In genomic region chr17:62871928-62872327, GRCm38 (mm10) we compare ENCODE assay signal across 21 mouse cellular contexts. TPM values are rescaled to one million over a fixed set of nuclear protein-coding genes. Genes with fewer than 3 reads are reported as not detected.
A peak's percentile ranks its signal among the peaks of the same experiment; 100 is the strongest.
DNase-seq lines count a peak whose midpoint lies in the region; ATAC-seq lines count a peak whose summit lies in the region.
"Had no signal": no experiment of that assay in that cellular context is flagged by ENCODE, and none has a peak within 500 bp of the region (broad histone marks: within the 10 kb centered on the region; RNA-seq: fewer than 3 reads in every experiment).

No protein-coding gene starts in this region.

- 2% methylated on average over 3 of the region's 3 CpGs for WGBS in midbrain, embryonic 11.5 days

- H3K4me1 ChIP-seq in midbrain, embryonic 11.5 days (ENCODE audit: control insufficient read depth, insufficient read depth, low read length): peaks cover 32% of the 10 kb centered on the region
- H3K4me1 ChIP-seq: liver, embryonic 15.5 days had no signal

- no peaks in the 10 kb centered on the region for H3K9me3 ChIP-seq in midbrain, embryonic 11.5 days (ENCODE audit: control insufficient read depth, low read length)
- H3K9me3 ChIP-seq: embryonic facial prominence, embryonic 13.5 days; limb, embryonic 15.5 days; liver, embryonic 15.5 days had no signal

- peak overlapping the region; percentile 21 for H3K4me2 ChIP-seq in midbrain, embryonic 11.5 days
- H3K4me2 ChIP-seq: embryonic facial prominence, embryonic 13.5 days; heart, embryonic 11.5 days; limb, embryonic 15.5 days; liver, embryonic 15.5 days had no signal

- no peak overlapping the region for H3K27ac ChIP-seq in midbrain, embryonic 11.5 days (ENCODE audit: low read depth, low read length)
- H3K27ac ChIP-seq: embryonic facial prominence, embryonic 13.5 days; layer of hippocampus, adult 2 months; limb, embryonic 15.5 days; liver, embryonic 15.5 days; macrophage had no signal

- no peak for ATAC-seq in midbrain, embryonic 11.5 days (ENCODE audit: low FRiP score)

- no peaks in the 10 kb centered on the region for H3K36me3 ChIP-seq in midbrain, embryonic 11.5 days (ENCODE audit: control insufficient read depth, insufficient read depth, low read length)
- H3K36me3 ChIP-seq: embryonic facial prominence, embryonic 13.5 days; limb, embryonic 15.5 days; liver, embryonic 15.5 days had no signal

- H3K27me3 ChIP-seq in midbrain, embryonic 11.5 days (ENCODE audit: control insufficient read depth, insufficient read depth, low read length): peaks cover 9% of the 10 kb centered on the region
- H3K27me3 ChIP-seq: embryonic facial prominence, embryonic 13.5 days; limb, embryonic 15.5 days had no signal

- peak overlapping the region; percentile 17; the same call in 1 of the 2 replicates for H3K9ac ChIP-seq in midbrain, embryonic 11.5 days (ENCODE audit: low read length)
- H3K9ac ChIP-seq: embryonic facial prominence, embryonic 13.5 days; limb, embryonic 15.5 days; liver, embryonic 15.5 days had no signal

- no peak overlapping the region for H3K4me3 ChIP-seq in midbrain, embryonic 11.5 days (ENCODE audit: low read depth, low read length)
- H3K4me3 ChIP-seq: embryonic facial prominence, embryonic 13.5 days; layer of hippocampus, adult 2 months; limb, embryonic 15.5 days; liver, embryonic 15.5 days had no signal

- DNase-seq in heart, adult 11 months: peak; percentile 64
- DNase-seq in heart, adult 8-10 months (ENCODE audit: low spot score): no peak
- peak; percentile 41 for DNase-seq in embryo, embryonic 11 days
- DNase-seq in midbrain, embryonic 11.5 days (ENCODE audit: low spot score, missing footprints): no peak
- peak; percentile 67 for DNase-seq in retina, embryonic 14.5 days (ENCODE audit: low spot score)
- no peak for DNase-seq in gastrocnemius, postnatal 10 days
- no peak for DNase-seq in right cerebral cortex, postnatal 36 days (ENCODE audit: low spot score in 2 of 2)
- DNase-seq: B cell, adult 2 months; cerebellum, adult 18-20 months; cerebellum, postnatal 25 days; heart, postnatal 10 days; kidney, adult 2 months; kidney, postnatal 14 days; spleen, adult 18-20 months; thymus, postnatal 4 days had no signal

RNA-seq across cellular contexts. Expression of gene Efna5, which starts 9.2 kb away (rescaled TPM):
- total RNA-seq in heart, adult 8-10 months (2022): 10 to 100 TPM; 17.4 to 20.1 (median 19.1) TPM
- 72.5 and 80.5 TPM in 2 replicates for polyA plus RNA-seq in midbrain, embryonic 11.5 days (2014; fragmentation: Nextera tagmentation; extraction: Ambion mirVana)
- 1 to 10 TPM; 2.2 to 3.8 TPM for total RNA-seq in gastrocnemius, postnatal 10 days (2021)
- polyA plus RNA-seq: macrophage had no signal

Comparison
In these comparisons a context has a peak if more than half of its experiments do, and no peak if none do; other contexts are left out.
1. DNase-seq: peak in heart, adult 11 months (single experiment), embryo, embryonic 11 days (single experiment) and retina, embryonic 14.5 days (single experiment); none in heart, adult 8-10 months (single experiment), midbrain, embryonic 11.5 days (single experiment), gastrocnemius, postnatal 10 days (single experiment) and right cerebral cortex, postnatal 36 days (0 of 2).